Mouse (Mus musculus) erythroblast, embryonic 14.5 days (primary cell): ENCODE measurements around the gene Mtg1.

Experiments used
- GATA1 ChIP-seq: IDR thresholded peaks from 2 replicates; pipeline ENCODE4 v1.6.1; 2012; ENCODE audit warnings: low read length, inconsistent platforms, mixed read lengths
- TAL1 ChIP-seq: IDR thresholded peaks from 3 replicates; pipeline ENCODE4 v1.6.1; 2012; ENCODE audit warnings: low read length, inconsistent platforms, mixed read lengths

DNA sequence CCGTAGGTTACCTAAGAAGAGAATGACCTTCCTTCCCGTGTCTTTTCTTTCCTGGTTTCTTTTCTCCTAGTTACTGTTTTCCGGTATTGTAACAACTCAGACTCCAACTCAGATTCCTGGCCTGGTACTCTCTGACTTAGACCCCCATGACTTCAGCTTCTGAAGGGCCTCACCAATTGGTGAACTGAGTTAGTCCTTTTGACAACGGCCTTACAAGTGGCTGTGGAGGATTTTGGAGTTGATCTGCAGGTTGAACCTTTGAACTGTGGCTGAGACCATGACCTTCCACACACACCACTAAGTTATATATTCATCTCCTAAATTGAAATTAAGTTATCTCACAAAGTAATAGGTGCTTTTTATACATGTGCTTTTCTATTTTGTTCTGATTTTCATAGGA is 46.8 kb downstream of the Mtg1 start:
- TF ChIP-seq TAL1 (no peak), GATA1 (no peak)
